ENCODE assay signal across 11 mouse cellular contexts in the genomic region with DNA sequence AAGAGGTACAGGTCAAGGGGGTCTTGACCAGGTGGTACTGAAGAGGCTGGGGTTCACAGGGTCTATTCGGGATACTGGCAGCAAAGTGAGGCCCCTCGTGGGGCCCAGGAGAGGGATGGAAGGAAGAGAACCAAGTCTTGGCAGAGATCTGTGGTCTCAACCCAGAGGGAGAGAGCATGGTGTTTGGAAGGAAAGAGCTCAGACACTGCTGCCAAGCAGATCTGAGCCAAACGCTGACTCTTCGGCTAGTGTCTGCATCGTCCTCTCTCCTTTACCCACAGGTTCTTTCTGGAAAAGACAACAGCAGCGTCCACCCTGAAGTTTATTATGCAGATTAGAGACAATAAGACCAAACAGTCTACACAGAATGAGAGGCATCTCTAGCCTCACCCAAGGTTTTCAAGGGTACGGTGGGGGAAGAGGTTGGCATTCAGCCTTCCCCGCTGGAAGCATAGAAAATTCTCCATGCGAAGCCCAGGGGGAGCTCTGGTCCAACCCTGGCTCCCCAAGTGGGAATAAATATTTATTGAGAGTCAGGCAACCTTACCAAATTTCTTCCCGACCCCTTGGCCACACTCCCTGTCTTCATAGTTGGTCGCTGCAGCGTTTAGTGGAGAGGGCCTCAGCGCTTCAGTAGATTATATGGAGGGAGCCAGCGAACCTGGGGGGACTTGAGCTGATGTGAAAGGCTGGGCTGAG. TPM values are rescaled to one million over a fixed set of nuclear protein-coding genes. Genes with fewer than 3 reads are reported as not detected.
A peak's percentile ranks its signal among the peaks of the same experiment; 100 is the strongest.
DNase-seq lines count a peak whose midpoint lies in the region; ATAC-seq lines count a peak whose summit lies in the region.
"Had no signal": no experiment of that assay in that cellular context is flagged by ENCODE, and none has a peak within 500 bp of the region (broad histone marks: within the 10 kb centered on the region; RNA-seq: fewer than 3 reads in every experiment).

No protein-coding gene starts in this region.

- no peaks in the 10 kb centered on the region; the same call in 1 of the 2 replicates for H3K4me1 ChIP-seq in heart, embryonic 11.5 days (ENCODE audit: control insufficient read depth, insufficient read depth, low read length)
- H3K4me1 ChIP-seq in midbrain, embryonic 16.5 days (ENCODE audit: control insufficient read depth, insufficient read depth, low read length) = no peaks in the 10 kb centered on the region
- H3K4me1 ChIP-seq in midbrain, embryonic 10.5 days = no peaks in the 10 kb centered on the region
- no peaks in the 10 kb centered on the region for H3K4me1 ChIP-seq in intestine, embryonic 15.5 days (replicated peaks)

- no peaks in the 10 kb centered on the region for H3K36me3 ChIP-seq in heart, embryonic 11.5 days (ENCODE audit: control insufficient read depth, insufficient read depth, low read length)
- H3K36me3 ChIP-seq in midbrain, embryonic 16.5 days (ENCODE audit: control insufficient read depth, insufficient read depth, low read length) = no peaks in the 10 kb centered on the region
- H3K36me3 ChIP-seq in midbrain, embryonic 10.5 days = no peaks in the 10 kb centered on the region
- H3K36me3 ChIP-seq in intestine, embryonic 15.5 days = no peaks in the 10 kb centered on the region

- H3K4me2 ChIP-seq in heart, embryonic 11.5 days = no peak overlapping the region
- H3K4me2 ChIP-seq in midbrain, embryonic 16.5 days (ENCODE audit: low read length) = no peak overlapping the region
- H3K4me2 ChIP-seq in intestine, embryonic 15.5 days (replicated peaks) = no peak overlapping the region

- peak; percentile 92 for DNase-seq in heart, adult 11 months
- DNase-seq in midbrain, embryonic 10.5 days (ENCODE audit: low spot score) = no peak
- DNase-seq in cerebellum, postnatal 25 days = peak; percentile 62 to 67
- peak; percentile 15 for DNase-seq in lung, postnatal 36 days

- no peak overlapping the region for H3K9ac ChIP-seq in heart, embryonic 11.5 days (ENCODE audit: low read depth, low read length)
- no peak overlapping the region for H3K9ac ChIP-seq in midbrain, embryonic 16.5 days (ENCODE audit: low read depth, low read length)
- H3K9ac ChIP-seq in intestine, embryonic 15.5 days = no peak overlapping the region

- no peaks in the 10 kb centered on the region for H3K27me3 ChIP-seq in heart, embryonic 11.5 days (ENCODE audit: control insufficient read depth, insufficient read depth, low read length)
- H3K27me3 ChIP-seq in midbrain, embryonic 16.5 days (ENCODE audit: control insufficient read depth, insufficient read depth, low read depth, low read length) = no peaks in the 10 kb centered on the region
- no peaks in the 10 kb centered on the region for H3K27me3 ChIP-seq in midbrain, embryonic 10.5 days (ENCODE audit: low read depth, poor library complexity, severe bottlenecking)
- no peaks in the 10 kb centered on the region for H3K27me3 ChIP-seq in intestine, embryonic 15.5 days (replicated peaks)

- no peak overlapping the region for H3K4me3 ChIP-seq in heart, embryonic 11.5 days (ENCODE audit: low read depth, low read length)
- H3K4me3 ChIP-seq in midbrain, embryonic 16.5 days (ENCODE audit: low read depth, low read length) = no peak overlapping the region
- H3K4me3 ChIP-seq in midbrain, embryonic 10.5 days = no peak overlapping the region
- H3K4me3 ChIP-seq in intestine, embryonic 15.5 days (replicated peaks) = no peak overlapping the region

- H3K9me3 ChIP-seq in heart, embryonic 11.5 days (replicated peaks; ENCODE audit: control insufficient read depth, low read length) = no peaks in the 10 kb centered on the region
- no peaks in the 10 kb centered on the region for H3K9me3 ChIP-seq in midbrain, embryonic 16.5 days (replicated peaks; ENCODE audit: control insufficient read depth, low read length, poor library complexity, severe bottlenecking)
- H3K9me3 ChIP-seq in midbrain, embryonic 10.5 days (replicated peaks) = no peaks in the 10 kb centered on the region
- no peaks in the 10 kb centered on the region for H3K9me3 ChIP-seq in intestine, embryonic 15.5 days

- 78% methylated on average over 14 of the region's 14 CpGs for WGBS in heart, embryonic 11.5 days (ENCODE audit: insufficient replicate concordance)
- 73% methylated on average over 14 of the region's 14 CpGs for WGBS in midbrain, embryonic 16.5 days
- 83% methylated on average over 14 of the region's 14 CpGs for WGBS in midbrain, embryonic 10.5 days
- WGBS in intestine, embryonic 15.5 days = 74% methylated on average over 14 of the region's 14 CpGs

- ATAC-seq in heart, embryonic 11.5 days (replicated peaks; ENCODE audit: insufficient number of reproducible peaks, low FRiP score, low TSS enrichment) = no peak
- 0 out of 2 replicates have a peak, but pooled peaks have one; percentile 66 for ATAC-seq in midbrain, embryonic 16.5 days
- ATAC-seq in inflammation-experienced regulatory T-cells, adult 6 months = no peak
- ATAC-seq in intestine, embryonic 15.5 days = no peak

- H3K27ac ChIP-seq in heart, embryonic 11.5 days (ENCODE audit: low read depth, low read length) = no peak overlapping the region
- no peak overlapping the region; the same call in 1 of the 2 replicates for H3K27ac ChIP-seq in midbrain, embryonic 16.5 days (ENCODE audit: low read length)
- H3K27ac ChIP-seq in midbrain, embryonic 10.5 days (replicated peaks) = no peak overlapping the region
- no peak overlapping the region for H3K27ac ChIP-seq in intestine, embryonic 15.5 days

RNA-seq across cellular contexts. Expression of a gene that starts 32.5 kb away (rescaled TPM):
- not detected in 2 replicates for polyA plus RNA-seq in heart, embryonic 11.5 days (2014; fragmentation: Nextera tagmentation; extraction: Ambion mirVana)
- not detected in 2 replicates for polyA plus RNA-seq in midbrain, embryonic 16.5 days (2015; fragmentation: Nextera tagmentation; extraction: Ambion mirVana)
- not detected in 2 replicates for polyA plus RNA-seq in midbrain, embryonic 10.5 days (2016; fragmentation: Nextera tagmentation; extraction: Ambion mirVana)
- not detected for polyA plus RNA-seq in inflammation-experienced regulatory T-cells, adult 6 months (2017; shearing (Covaris generic))
- polyA plus RNA-seq in intestine, embryonic 15.5 days (2015; fragmentation: Nextera tagmentation; extraction: Ambion mirVana) = not detected in 2 replicates
- polyA plus RNA-seq: heart, embryonic 14.5 days; liver, embryonic 16.5 days; spleen, adult 2 months had no signal
